Mouse (Mus musculus) ES-E14 (cell line): ENCODE data around the gene Slc7a1.

ENCODE experiments used
- CHD2 ChIP-seq: IDR thresholded peaks from 2 replicates; pipeline ENCODE4 v1.6.1; 2014; ENCODE audit warnings: mild to moderate bottlenecking, low read depth, low read length, inconsistent platforms
- MAFK ChIP-seq: IDR thresholded peaks from 2 replicates; pipeline ENCODE4 v1.6.1; 2014; ENCODE audit warnings: mild to moderate bottlenecking, low read depth, low read length, inconsistent platforms; ENCODE audit not compliant: insufficient read depth
- ZC3H11A ChIP-seq: IDR thresholded peaks from 2 replicates; pipeline ENCODE4 v1.6.1; 2012; ENCODE audit warnings: low read depth, mild to moderate bottlenecking, inconsistent platforms, low read length, borderline replicate concordance
- ZNF384 ChIP-seq: IDR thresholded peaks from 2 replicates; pipeline ENCODE4 v1.6.1; 2012; ENCODE audit warnings: low read depth, low read length, inconsistent platforms

DNA sequence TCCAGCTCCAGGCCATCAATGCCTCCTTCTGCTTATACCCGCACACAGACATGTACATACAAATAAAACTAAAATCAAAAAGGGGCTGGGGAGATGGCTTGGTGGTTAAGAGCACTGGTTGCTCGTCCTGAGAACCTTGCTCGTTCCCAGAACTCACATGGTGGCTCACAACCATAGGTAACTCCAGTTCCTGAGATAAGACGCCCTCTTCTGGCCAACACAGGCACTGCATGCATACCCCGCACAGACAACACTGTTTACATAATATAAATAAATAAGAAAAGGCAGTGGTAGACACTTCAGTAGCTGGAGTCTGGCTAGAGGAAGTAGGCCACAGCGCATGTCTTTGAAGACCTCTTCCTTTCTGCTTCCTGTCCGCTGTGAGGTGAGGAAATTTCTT lies 106.8 kb downstream of the Slc7a1 start:
- TF ChIP-seq MAFK, result no peak
- no peak for TF ChIP-seq ZNF384
- TF ChIP-seq CHD2, result no peak
- TF ChIP-seq ZC3H11A, result no peak
